Mouse (Mus musculus) heart, postnatal 14 days (tissue): ENCODE data around the gene Klhdc3. TPM values are rescaled to one million over a fixed set of nuclear protein-coding genes. Genes with fewer than 3 reads are reported as not detected.

ENCODE experiments used
- DNase-seq, 2 experiments: peaks; one replicate each; pipeline ENCODE4 v3.0.0; 2021 to 2022
- intact Hi-C: fragments of 180-260 bp; cut with DNase I; formaldehyde crosslinking; loops from one replicate; pipeline ENCODE4 v1.15.1; 2025
- total RNA-seq, 2 experiments: library from RNA; stranded (reverse); gene quantifications; 2 replicates each; pipeline ENCODE4 v1.2.3; 2021

The Klhdc3 gene
- total RNA-seq, 2 experiments from 2014 or later, result 127 TPM

DNA sequence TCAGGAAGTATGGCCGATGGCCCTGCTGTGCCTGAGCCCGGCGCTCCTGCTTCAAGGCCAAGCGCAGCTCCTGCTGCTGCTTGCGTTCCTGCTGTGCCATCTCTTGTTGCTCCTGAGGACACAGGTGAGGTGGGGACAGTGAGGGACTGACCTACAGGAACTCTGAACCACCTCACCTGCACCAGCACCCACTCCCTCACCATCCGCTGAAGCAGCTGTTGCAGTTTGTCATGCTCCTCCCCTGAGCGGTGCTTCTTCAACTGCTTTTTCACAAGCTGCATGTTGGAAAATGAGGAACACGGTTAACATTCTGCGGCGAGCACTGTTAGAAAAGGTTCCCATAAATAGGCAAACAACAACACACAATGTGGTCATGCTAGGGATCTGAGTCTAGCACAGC lies 10.8 kb downstream of the Klhdc3 start:
- intact Hi-C loops, result no loop called here
- DNase-seq, result no peak

DNA sequence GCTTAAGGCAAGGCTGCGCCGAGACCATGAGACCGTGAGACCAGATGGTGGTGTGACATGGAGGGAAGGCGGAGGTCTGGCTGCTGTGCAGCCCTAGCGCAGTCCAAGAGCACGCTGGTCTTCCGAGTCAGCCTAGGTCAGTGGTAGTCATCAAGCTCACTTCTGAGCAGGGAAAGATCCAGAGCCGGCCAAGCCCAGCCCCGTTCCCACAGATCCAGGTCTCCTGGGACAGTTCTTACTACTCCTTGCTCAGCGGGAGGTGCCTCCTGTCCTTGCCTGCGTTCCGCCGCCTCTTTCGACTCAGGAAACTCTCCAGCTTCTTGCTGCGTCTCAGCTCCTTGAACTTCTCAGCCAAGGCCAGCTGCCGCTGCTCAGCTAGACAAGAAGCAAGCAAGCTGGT lies 13.0 kb downstream of the Klhdc3 start:
- intact Hi-C loops, result no loop called here
- peak; percentile 27 to 35 for DNase-seq

DNA sequence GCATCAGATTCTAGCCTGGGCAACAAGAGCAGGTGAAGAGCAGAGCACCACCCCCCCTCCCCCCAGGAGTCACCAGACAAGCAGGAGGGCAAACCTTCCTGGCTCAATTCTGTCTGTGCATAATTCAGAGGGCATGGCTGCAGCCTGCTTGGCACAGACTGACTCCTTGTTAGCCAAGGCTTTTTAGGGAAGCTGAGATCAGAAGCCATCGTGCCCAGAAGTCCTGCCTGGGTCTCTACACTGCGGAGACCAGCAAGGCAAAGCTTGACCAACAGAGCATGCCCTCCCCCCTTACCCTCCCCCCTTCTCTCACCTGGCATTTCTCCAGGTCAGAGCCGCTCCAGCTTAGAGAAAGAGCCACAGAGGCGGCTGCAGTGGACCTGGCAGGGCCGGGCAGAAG lies 18.0 kb downstream of the Klhdc3 start:
- intact Hi-C loops, result no loop called here
- DNase-seq, result peak in 1 of 2 experiments; percentile 50

DNA sequence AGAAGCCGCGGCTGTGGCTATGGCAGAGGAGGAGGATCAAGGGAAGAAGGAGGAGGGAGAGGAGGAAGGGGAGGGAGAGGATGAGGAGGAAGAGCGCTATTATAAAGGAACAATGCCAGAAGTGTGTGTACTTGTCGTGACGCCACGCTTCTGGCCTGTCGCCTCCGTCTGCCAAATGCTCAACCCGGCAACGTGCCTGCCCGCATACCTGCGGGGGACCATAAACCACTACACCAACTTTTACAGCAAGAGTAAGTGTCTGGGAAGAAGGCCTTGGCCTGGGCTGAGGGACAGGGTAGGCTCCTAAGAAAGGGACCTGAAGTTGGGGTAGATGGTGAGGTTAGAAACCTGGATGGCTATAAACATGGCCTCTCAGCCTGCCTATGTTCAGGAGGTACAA lies 18.7 kb downstream of the Klhdc3 start:
- intact Hi-C loops, result no loop called here
- DNase-seq, result no peak

DNA sequence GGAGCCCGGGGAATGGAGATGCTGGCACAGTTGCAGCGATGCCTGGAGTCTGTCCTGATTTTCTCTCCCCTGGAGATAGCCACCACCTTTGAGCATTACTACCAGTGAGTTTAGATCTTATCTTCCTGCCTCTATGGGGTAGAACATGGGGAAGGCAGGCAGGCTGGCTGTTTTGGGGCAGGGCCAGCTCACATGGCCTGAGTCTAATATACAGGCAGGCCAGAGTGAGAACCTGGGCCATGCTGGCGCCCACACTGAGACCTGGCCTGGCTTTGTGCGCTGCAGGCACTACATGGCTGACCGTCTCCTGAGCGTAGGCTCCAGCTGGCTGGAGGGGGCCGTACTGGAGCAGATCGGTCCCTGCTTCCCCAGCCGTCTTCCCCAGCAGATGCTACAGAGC lies 19.4 kb downstream of the Klhdc3 start:
- intact Hi-C loops, result no loop called here
- DNase-seq, result no peak

DNA sequence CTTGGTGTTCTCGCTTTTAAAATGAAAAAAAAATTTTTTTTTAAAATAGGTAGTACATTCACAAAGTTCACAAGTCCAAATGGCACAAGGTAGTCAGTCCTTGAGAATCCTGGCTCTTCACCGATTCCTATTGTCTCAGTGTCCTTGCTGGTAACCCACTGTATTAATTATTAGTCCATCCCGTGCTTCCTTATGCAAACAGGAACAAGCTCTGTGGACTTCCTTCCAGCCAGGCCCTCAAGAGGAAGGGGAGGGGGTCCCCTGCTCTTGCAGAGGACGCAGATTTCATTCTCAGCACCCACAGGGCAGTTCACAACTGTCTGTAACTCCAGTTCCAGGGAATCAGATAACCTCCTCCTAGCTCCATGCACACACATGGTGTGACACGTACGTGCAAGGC lies 24.7 kb downstream of the Klhdc3 start:
- intact Hi-C loops, result no loop called here
- no peak for DNase-seq

DNA sequence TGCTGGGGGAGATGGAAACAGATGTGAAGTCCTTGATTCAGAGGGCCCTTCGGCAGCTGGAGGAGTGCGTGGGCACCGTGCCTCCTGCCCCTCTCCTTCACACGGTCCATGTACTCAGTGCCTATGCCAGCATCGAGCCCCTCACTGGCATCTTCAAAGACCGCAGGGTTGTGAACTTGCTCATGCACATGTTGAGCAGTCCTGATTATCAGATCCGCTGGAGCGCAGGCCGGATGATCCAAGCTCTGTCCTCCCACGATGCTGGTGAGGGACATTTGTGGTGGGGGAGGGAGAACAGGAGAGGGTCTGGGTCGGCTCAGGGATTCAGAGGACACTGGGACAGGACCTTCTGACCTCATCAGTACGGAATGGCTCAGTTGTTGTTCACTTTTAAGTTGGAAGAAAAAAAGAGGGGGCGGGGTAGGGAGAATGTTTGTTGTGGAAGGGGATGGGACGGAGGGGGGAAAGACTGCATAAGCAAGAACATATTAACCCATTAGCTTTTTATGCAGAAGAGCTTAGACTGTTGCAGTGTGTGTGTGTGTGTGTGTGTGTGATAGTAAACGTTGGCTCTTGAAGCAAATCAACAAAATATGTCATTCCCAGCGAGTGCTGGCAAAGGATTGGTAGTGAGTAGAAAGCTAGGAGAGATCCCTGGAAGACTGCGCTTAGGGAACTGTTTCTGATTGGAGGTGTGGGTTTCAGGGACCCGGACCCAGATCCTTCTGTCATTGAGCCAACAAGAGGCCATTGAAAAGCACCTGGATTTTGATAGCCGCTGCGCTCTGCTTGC lies 28.8 kb downstream of the Klhdc3 start:
- intact Hi-C loops, result loop anchor here (5.0 kb wide), 1 partner anchor 60 kb away; the partner anchor contains the start of gene Pex6
- DNase-seq, result no peak

DNA sequence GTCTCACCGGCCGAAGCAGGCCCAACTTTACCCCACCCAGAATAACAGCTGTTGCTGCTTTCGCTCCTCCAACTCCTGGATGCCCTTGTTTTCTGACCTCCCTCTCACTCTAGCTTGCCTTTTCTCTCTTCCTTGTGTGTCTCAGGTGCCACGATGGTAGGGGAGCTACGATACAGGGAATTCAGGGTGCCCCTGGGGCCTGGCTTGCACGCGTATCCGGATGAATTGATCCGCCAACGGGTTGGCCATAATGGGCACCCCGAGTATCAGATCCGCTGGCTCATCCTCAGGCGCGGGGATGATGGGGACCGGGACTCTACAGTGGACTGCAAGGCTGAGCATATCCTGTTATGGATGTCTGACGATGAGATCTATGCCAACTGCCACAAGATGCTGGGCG lies 29.4 kb downstream of the Klhdc3 start:
- intact Hi-C loops, result loop anchor here (5.0 kb wide), 1 partner anchor 61 kb away; the partner anchor contains the start of gene Pex6
- no peak for DNase-seq

DNA sequence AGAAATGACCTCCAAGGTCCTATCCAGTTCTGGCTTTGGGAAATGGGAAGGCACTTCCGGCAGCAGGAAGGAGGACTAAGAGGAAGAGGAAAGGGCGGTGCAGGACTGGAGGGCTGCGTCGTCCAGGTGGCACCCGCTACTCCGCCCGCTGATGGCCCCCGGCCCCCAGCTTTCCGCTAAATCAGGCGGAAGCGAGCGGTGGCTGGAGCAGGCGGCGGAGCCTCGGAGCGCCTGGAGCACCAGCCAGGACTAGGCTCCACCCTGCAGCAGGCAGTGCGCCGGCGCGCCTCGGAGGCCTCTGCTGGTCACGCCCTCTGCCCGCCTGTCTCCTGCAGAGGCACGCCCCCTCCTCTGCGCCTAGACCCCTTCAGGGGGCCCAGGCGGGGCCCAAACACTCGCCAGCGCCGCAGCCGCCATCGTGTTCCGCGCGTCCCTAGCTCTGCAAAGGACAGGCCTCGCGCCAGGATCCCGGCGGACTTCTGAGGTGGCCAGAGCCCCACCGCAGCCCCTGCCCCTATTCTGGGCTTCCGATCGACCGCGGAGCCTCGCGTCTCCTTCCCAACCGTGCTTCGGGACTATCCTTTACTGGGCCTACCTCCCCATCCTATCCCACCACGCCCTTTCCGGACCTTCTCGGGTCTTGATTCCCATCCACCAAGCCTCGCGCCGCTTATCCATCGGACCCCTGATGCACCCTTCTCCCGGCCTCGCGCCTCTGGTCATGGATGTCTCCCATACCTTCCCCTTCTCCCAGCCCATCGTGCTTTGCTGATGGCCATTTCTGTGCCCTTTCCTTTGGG lies 30.3 kb downstream of the Klhdc3 start, which contains the start of gene Cul7:
Gene Cul7, plus strand, starts transcription at position 106 of the 800 bp plus-strand sequence.
- intact Hi-C loops, result loop anchor here (5.0 kb wide), 1 partner anchor 62 kb away; the partner anchor contains the start of gene Pex6
- DNase-seq, result peak; percentile 93 to 94

DNA sequence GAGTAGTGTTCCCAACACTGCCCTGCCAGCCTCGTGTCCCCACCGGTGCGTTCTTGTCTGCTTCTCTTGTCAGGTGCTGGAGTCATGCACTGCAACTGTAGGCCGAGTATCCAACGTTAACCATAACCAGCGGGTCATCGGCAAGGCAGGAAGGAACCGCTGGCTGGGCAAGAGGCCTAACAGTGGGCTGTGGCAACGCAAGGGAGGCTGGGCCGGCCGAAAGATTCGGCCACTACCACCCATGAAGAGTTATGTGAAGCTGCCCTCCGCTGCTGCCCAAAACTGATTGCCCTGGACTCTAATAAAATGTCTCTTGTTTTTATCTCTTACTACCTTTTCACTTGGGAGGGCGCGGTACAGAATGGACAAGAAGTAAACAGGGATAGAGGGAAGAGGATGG lies 30.9 kb downstream of the Klhdc3 start:
- intact Hi-C loops, result loop anchor here (2.0 to 5.0 kb wide), 2 partner anchors 31 to 62 kb away; partner anchors contain the start of genes Klhdc3 and Pex6
- peak in 1 of 2 experiments; percentile 37 for DNase-seq

DNA sequence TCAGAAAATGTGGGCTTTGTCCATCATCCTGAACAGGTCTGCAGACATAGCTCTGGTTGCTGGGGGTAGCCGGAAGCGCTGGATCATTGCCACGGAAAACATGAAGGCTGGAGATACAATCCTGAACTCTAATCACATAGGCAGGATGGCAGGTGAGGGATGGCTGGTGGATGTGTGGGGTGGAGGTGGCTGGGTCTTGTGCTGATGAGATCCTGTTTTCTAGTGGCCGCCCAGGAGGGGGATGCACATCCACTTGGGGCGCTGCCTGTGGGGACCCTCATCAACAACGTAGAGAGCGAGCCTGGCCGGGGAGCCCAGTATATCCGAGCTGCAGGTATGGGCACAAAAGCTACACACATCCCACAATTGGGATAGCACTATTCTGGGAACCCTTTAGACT lies 32.3 kb downstream of the Klhdc3 start:
- no peak for DNase-seq
- intact Hi-C loops, result loop anchor here (2.0 kb wide), 1 partner anchor 32 kb away; the partner anchor contains the start of gene Klhdc3

DNA sequence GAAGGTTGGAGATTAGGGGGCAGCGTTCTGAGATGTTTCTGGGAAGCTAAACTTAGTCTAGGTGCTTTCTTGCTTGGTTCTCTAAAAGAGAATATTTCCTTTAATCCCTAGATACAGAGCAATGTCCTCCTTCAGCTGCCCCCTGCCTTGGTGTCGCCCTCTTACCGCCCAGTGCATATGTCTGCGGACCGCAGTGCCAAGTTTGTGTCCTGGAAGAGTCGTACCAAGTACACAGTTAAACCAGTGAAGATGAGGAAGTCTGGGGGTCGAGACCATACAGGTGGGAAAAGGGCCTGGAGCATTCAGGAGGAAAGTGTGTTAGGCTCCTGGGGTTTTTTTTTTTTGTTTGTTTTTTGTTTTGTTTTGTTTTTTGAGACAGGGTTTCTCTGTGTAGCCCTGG lies 33.4 kb downstream of the Klhdc3 start:
- intact Hi-C loops, result no loop called here
- DNase-seq, result no peak

DNA sequence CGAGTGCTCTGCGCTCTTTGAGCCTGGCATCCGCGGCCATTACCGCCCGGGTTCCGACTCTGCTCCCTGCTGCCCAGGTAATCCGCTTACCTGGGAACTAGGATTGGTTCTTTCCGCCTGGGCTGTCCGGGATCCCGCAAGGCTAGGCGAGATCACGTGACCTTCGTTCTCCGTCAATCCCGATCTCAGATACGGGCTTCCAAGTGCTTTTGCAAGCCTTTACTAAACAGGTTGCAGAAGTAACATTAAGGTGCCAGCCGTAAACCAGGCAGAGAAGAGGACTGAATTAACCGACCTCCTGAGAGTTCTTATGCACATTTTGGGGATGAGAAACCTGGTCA lies 34.4 kb downstream of the Klhdc3 start:
- DNase-seq, result no peak
- intact Hi-C loops, result no loop called here

DNA sequence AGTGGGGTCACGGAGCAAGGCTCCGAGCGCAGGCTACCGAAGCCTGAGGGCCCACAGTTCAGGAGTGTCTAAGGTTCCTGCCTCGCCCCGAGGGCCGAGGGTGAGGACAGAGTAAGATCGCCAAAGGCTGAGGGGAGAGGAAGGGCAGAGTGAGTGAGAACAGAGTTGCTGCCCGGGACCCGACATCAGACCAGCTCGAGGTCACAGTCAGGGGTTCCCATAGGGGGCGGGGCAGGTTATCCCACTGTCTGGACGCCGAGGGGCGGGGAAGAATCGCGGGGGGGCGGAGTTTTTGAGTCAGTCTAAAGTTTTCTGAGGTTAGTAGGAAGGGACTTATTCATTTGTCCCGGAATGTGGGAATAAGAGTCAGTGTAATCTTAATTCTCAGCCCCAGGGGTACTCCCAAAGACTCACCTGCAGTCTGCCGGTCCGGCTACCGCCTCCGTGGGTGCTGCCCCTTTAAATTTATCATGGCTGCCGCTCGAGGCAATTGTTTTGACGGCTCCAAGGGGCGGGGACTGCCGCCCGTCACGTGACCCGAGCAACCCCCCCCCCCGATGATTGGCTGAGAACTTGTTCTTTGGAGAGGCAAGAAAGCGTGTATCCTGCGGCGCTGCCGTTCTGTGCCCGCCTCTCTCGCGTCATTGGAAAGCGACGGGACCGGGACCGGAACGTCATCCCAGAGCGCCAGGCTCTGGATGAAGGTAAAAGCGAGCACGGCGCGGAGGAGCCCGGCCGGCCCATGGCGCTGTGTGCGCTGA lies 35.0 kb downstream of the Klhdc3 start, which contains the start of the genes Klc4 and Mrpl2:
Gene Klc4, minus strand, starts transcription at position 462 of the 761 bp plus-strand sequence.
Gene Mrpl2, plus strand, starts transcription at position 669 of the 761 bp plus-strand sequence.
- peak; percentile 97 to 100 for DNase-seq
- intact Hi-C loops, result no loop called here

DNA sequence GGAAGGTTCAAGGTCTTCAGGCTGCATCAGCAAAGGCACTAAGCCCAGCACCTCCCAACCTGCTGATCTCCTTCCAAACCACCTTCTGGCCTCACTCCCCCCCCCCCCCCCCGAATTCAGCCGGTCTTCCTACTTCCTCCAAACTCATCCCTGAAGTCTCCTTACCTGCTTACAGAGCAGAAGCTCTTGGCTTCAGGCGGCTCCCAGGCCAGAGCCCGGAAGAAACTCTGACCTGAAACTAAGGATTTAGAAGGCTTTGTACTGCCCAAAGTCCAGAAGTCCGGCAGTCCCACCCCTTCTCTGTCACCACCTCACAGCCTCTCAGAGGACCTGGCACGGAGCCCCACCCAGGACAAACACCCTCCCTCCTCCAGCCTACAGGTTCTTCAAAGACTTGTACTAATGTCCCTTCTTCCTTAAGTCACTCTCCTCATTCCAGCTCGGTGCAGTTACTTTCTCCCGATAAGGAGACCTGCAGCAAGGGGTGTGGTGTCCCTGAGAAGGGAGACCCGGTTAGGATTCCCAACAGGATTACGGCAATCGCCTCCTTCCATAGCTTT lies 35.7 kb downstream of the Klhdc3 start:
- DNase-seq, result peak; percentile 69 to 71
- intact Hi-C loops, result no loop called here

DNA sequence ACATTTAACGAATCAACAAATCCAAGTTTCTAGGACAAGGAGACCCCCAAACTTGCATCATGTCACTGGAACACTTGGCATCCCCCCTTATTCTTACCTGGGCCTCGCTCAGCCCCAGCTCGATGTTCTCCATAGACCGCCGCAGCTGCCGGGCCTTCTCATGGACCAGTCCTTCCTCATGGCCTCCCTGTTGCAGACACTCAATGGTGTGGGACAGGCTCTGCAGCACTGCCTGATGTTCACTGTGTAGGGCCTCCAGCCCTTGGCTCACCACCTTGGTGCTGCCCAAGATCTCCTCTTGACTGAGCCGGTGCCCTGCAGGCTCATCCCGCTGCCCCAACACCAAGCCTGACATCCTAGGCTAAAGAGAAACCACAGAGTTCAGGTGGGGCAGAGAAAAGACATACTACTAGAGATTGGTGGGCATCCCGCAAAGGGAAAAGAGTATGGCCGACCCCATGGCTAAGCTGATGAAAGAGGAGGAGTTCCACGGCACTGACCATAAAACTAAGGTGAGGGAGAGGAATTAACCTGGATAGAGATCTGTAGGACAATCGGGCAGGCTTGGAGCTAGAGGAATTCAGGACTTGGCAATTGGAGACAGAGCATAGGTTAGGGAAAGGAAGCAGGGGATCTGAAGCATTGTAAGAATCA lies 36.4 kb downstream of the Klhdc3 start:
- intact Hi-C loops, result no loop called here
- DNase-seq, result no peak

DNA sequence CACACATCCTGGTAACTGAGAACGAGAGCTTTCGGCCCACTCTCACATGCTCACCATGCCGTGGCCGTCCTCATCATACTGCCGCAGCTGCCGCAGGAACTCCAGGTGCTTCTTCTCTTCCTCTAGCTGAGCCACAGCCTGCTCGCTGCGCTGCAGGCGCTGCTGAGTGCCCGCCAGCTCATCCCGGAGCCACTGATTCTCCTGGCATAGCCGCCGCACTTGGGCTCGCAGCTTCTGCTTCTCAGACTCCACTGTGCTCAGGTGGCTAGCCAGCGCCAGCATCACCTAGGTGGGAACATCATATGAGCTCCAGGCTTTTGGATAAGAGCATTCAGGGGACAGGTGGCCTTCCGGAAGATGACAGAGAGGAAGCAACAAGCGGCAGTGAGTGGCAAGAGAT lies 38.7 kb downstream of the Klhdc3 start:
- intact Hi-C loops, result no loop called here
- no peak for DNase-seq

DNA sequence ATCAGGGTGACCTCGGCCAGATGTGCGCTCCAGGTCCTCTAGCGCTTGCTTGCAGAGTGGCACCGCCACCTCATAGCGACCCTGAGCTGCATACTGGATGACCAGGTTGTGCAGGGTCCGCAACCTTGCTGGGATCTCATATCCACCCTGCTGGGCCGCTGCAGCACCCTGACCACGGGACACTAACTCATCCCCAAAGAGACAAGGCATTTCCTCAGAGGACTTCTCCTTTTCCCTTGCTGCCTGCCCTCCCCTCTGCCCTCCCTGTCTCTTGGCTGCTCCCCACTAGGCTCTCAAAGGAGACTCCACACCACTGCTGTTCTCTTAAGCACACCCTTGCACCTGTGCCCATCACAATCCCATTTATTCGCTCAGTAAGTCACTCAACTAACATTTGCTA lies 40.8 kb downstream of the Klhdc3 start:
- intact Hi-C loops, result loop anchor here (5.0 kb wide), 1 partner anchor 38 kb away; no protein-coding TSS in a partner anchor

DNA sequence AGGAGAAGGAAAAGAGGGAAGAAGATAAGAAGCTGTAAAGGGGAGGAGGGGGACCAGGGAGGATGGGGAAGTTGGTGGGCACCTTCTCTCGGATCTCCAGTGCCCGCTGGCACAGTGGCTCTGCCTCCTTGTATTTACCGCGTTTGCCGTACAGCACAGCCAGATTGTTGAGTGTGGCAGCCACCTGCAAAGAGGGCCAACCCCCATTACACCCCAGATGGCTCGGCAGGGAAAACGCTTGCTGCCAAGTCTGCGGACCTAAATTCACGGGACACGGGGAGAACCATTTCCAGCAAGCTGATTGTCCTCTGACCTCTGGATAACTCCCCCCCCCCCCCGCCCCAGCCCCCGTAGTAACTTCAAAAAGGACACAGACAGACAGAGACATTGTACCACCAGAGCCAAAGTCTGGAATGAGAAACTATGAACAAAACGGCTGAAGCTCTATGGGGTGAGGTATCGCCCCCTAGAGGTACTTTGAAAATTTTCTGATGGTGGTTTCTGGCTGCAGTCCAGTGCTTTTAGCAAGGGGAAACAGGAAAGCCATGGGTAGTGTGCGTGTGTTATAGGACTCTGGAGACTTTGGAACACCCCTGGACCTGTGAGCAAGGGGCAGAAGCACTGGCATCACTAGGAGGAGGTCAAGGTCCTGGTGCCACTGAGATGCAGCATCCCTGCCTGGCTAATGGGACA lies 43.7 kb downstream of the Klhdc3 start:
- peak; percentile 65 to 84 for DNase-seq
- intact Hi-C loops, result loop anchor here (2.0 to 5.0 kb wide), 2 partner anchors 35 to 112 kb away; no protein-coding TSS in a partner anchor

More for the DNA sequence above, 40.8 kb downstream of the Klhdc3 start:
- no peak for DNase-seq
